Mouse (Mus musculus) kidney, embryonic 14.5 days (tissue): Measurements from ENCODE around the gene C1rl. TPM values are rescaled to one million over a fixed set of nuclear protein-coding genes. Genes with fewer than 3 reads are reported as not detected.
"Not testable (repeated sequence)": the region's sequence is repeated elsewhere in the genome, so short reads cannot be mapped to it uniquely, and the experiment has no call there.

Source experiments
- ATAC-seq: fragments of 200-750 bp; cut with Nextera tagmentation; 2 replicates; pipeline ENCODE4 v1.8.0; 2017; ENCODE audit warnings: moderate number of reproducible peaks, mild to moderate bottlenecking, moderate TSS enrichment, moderate library complexity; ENCODE audit not compliant: low FRiP score, low TSS enrichment
- H3K27ac ChIP-seq: fragments of 300-500 bp; sonication (generic); 2 replicates; pipeline ENCODE4 v1.5.1; 2014; ENCODE audit warnings: low read depth, mild to moderate bottlenecking, low read length, moderate library complexity, mixed read lengths
- H3K27me3 ChIP-seq: fragments of 300-500 bp; sonication (generic); 2 replicates; pipeline ENCODE4 v1.6.1; 2014; ENCODE audit warnings: mild to moderate bottlenecking, low read length; ENCODE audit not compliant: control insufficient read depth, insufficient read depth
- H3K36me3 ChIP-seq: fragments of 300-500 bp; sonication (generic); 2 replicates; pipeline ENCODE4 v1.6.1; 2014; ENCODE audit warnings: low read length, mixed read lengths; ENCODE audit not compliant: control insufficient read depth, insufficient read depth
- H3K4me1 ChIP-seq: fragments of 300-500 bp; sonication (generic); 2 replicates; pipeline ENCODE4 v1.6.1; 2014; ENCODE audit warnings: low read length, mixed read lengths; ENCODE audit not compliant: control insufficient read depth, insufficient read depth
- H3K4me2 ChIP-seq: fragments of 300-500 bp; sonication (generic); replicated peaks from 2 replicates; pipeline ENCODE4 v1.6.1; 2014; ENCODE audit warnings: low read depth, mild to moderate bottlenecking, low read length
- H3K4me3 ChIP-seq: fragments of 300-500 bp; sonication (generic); 2 replicates; pipeline ENCODE4 v1.5.1; 2014; ENCODE audit warnings: mild to moderate bottlenecking, low read length
- H3K9ac ChIP-seq: fragments of 300-500 bp; sonication (generic); 2 replicates; pipeline ENCODE4 v1.6.1; 2014; ENCODE audit warnings: low read depth, mild to moderate bottlenecking, low read length, moderate library complexity
- H3K9me3 ChIP-seq: fragments of 300-500 bp; sonication (generic); 2 replicates; pipeline ENCODE4 v1.6.1; 2016; ENCODE audit warnings: low read length; ENCODE audit not compliant: control insufficient read depth
- WGBS: fragments of 180-500 bp; shearing (Covaris S2); extraction: QIAGEN DNeasy Blood & Tissue Kit; methylation state at CpG from one replicate; pipeline ENCODE4 v1.1.7; 2014; 5-methylcytosine and 5-hydroxymethylcytosine counted together
- polyA plus RNA-seq: library from polyadenylated mRNA; unstranded; fragments of >200 nt; fragmentation: Nextera tagmentation; extraction: Ambion mirVana; gene quantifications from 2 replicates; pipeline ENCODE4 v1.2.1, GENCODE M21; 2014

C1rl gene
- polyA plus RNA-seq, 1 experiment from 2014 or later, result 1.1 TPM

- Histone ChIP-seq H3K4me2 (no peak overlapping the region), H3K27ac (no peak overlapping the region), H3K4me1 (peaks cover 3% of the 10 kb centered on the region; the same call in 1 of the 2 replicates), H3K36me3 (no peaks in the 10 kb centered on the region), H3K4me3 (no peak overlapping the region), H3K9ac (no peak overlapping the region), H3K27me3 (no peaks in the 10 kb centered on the region), H3K9me3 (no peaks in the 10 kb centered on the region)
- WGBS, result 53% methylated on average over 17 of the region's 17 CpGs
- peak; percentile 13; the same call in 1 of the 2 replicates for ATAC-seq
Measured at GRCm38 (mm10) chr6:124477922-124478651, 14.8 kb upstream of the C1rl start.

GRCm38 (mm10) chr6:124478874-124479572 is 13.9 kb upstream of the C1rl start:
- no peaks in the 10 kb centered on the region for H3K36me3 ChIP-seq
- H3K4me2 ChIP-seq, result no peak overlapping the region
- H3K4me1 ChIP-seq, result peaks cover 3% of the 10 kb centered on the region; the same call in 1 of the 2 replicates
- 79% methylated on average over 3 of the region's 3 CpGs for WGBS
- H3K9me3 ChIP-seq, result no peaks in the 10 kb centered on the region
- no peaks in the 10 kb centered on the region for H3K27me3 ChIP-seq
- H3K27ac ChIP-seq, result no peak overlapping the region
- H3K9ac ChIP-seq, result no peak overlapping the region
- ATAC-seq, result no peak
- H3K4me3 ChIP-seq, result no peak overlapping the region

GRCm38 (mm10) chr6:124479573-124479930 is 13.4 kb upstream of the C1rl start:
- 82% methylated on average over 3 of the region's 3 CpGs for WGBS
- no peak for ATAC-seq

GRCm38 (mm10) chr6:124480295-124480694 is 12.6 kb upstream of the C1rl start:
- H3K9me3 ChIP-seq, result no peaks in the 10 kb centered on the region
- H3K4me3 ChIP-seq, result no peak overlapping the region
- H3K27me3 ChIP-seq, result no peaks in the 10 kb centered on the region
- no peaks in the 10 kb centered on the region for H3K36me3 ChIP-seq
- peaks cover 3% of the 10 kb centered on the region; the same call in 1 of the 2 replicates for H3K4me1 ChIP-seq
- no peak overlapping the region for H3K4me2 ChIP-seq
- WGBS, result 65% methylated on average over 4 of the region's 4 CpGs
- H3K9ac ChIP-seq, result no peak overlapping the region
- no peak for ATAC-seq
- no peak overlapping the region for H3K27ac ChIP-seq

More at GRCm38 (mm10) chr6:124479573-124479930, 13.4 kb upstream of the C1rl start:
- H3K9me3 ChIP-seq, result no peaks in the 10 kb centered on the region
- peaks cover 3% of the 10 kb centered on the region; the same call in 1 of the 2 replicates for H3K4me1 ChIP-seq
- H3K4me2 ChIP-seq, result no peak overlapping the region
- H3K36me3 ChIP-seq, result no peaks in the 10 kb centered on the region
- H3K27ac ChIP-seq, result no peak overlapping the region
- H3K4me3 ChIP-seq, result no peak overlapping the region
- no peaks in the 10 kb centered on the region for H3K27me3 ChIP-seq
- H3K9ac ChIP-seq, result no peak overlapping the region

GRCm38 (mm10) chr6:124481571-124481970 is 11.3 kb upstream of the C1rl start:
- no peak overlapping the region for H3K9ac ChIP-seq
- H3K27me3 ChIP-seq, result no peaks in the 10 kb centered on the region
- peaks cover 3% of the 10 kb centered on the region; the same call in 1 of the 2 replicates for H3K4me1 ChIP-seq
- H3K27ac ChIP-seq, result no peak overlapping the region
- H3K9me3 ChIP-seq, result no peaks in the 10 kb centered on the region
- peak; percentile 47; the same call in 1 of the 2 replicates for ATAC-seq
- H3K4me3 ChIP-seq, result no peak overlapping the region
- H3K4me2 ChIP-seq, result no peak overlapping the region
- no peaks in the 10 kb centered on the region for H3K36me3 ChIP-seq
- WGBS, result 24% methylated on average over 6 of the region's 6 CpGs

GRCm38 (mm10) chr6:124483831-124484230 is 9.1 kb upstream of the C1rl start:
- not testable (repeated sequence) for H3K36me3 ChIP-seq, H3K27ac ChIP-seq, H3K4me2 ChIP-seq, H3K9ac ChIP-seq, H3K27me3 ChIP-seq, H3K4me3 ChIP-seq, H3K9me3 ChIP-seq, ATAC-seq, H3K4me1 ChIP-seq
- WGBS, result 83% methylated on average over 3 of the region's 3 CpGs

- no peak overlapping the region for H3K4me3 ChIP-seq
- no peaks in the 10 kb centered on the region for H3K9me3 ChIP-seq
- no peaks in the 10 kb centered on the region for H3K36me3 ChIP-seq
- H3K27ac ChIP-seq, result no peak overlapping the region
- no peak overlapping the region for H3K9ac ChIP-seq
- no peak for ATAC-seq
- no peak overlapping the region for H3K4me2 ChIP-seq
- 65% methylated on average over 7 of the region's 7 CpGs for WGBS
- no peaks in the 10 kb centered on the region for H3K4me1 ChIP-seq
- H3K27me3 ChIP-seq, result no peaks in the 10 kb centered on the region
Measured at GRCm38 (mm10) chr6:124484851-124485250, 8.1 kb upstream of the C1rl start.

- H3K4me1 ChIP-seq, result no peaks in the 10 kb centered on the region
- ATAC-seq, result peak; percentile 78
- no peaks in the 10 kb centered on the region for H3K36me3 ChIP-seq
- H3K9ac ChIP-seq, result no peak overlapping the region
- H3K4me3 ChIP-seq, result peak overlapping the region; percentile 1; the same call in 1 of the 2 replicates
- WGBS, result 37% methylated on average over 21 of the region's 21 CpGs
- H3K27ac ChIP-seq, result no peak overlapping the region
- no peaks in the 10 kb centered on the region for H3K27me3 ChIP-seq
- peak overlapping the region; percentile 25 for H3K4me2 ChIP-seq
- H3K9me3 ChIP-seq, result no peaks in the 10 kb centered on the region
Measured at GRCm38 (mm10) chr6:124485414-124486144, 7.3 kb upstream of the C1rl start.
